Mouse (Mus musculus) fat pad, adult 2 months (tissue): Measurements from ENCODE around the gene Mucl3.

ENCODE experiments used
- DNase-seq: peaks from one replicate; pipeline ENCODE4 v3.0.0-alpha.2; 2011; ENCODE audit warnings: low read depth, low spot score; ENCODE audit errors: extremely low read depth

Gene Mucl3

GRCm38 (mm10) chr17:35635699-35636111 is 7.8 kb downstream of the Mucl3 start:
- DNase-seq, result no peak

GRCm38 (mm10) chr17:35635202-35635601 is 8.3 kb downstream of the Mucl3 start:
- DNase-seq, result no peak

GRCm38 (mm10) chr17:35633992-35634391 is 9.5 kb downstream of the Mucl3 start:
- DNase-seq, result no peak

- no peak for DNase-seq
These were observed 17.0 kb downstream of the Mucl3 start, which contains the start of gene Gm9573 for GRCm38 (mm10) chr17:35626537-35626936. Gm9573 (minus strand) TSS chr17:35626637.

GRCm38 (mm10) chr17:35617127-35617526 is 26.4 kb downstream of the Mucl3 start:
- no peak for DNase-seq

- no peak for DNase-seq
These were observed 41.6 kb downstream of the Mucl3 start for GRCm38 (mm10) chr17:35601736-35602354.

- no peak for DNase-seq
These were observed 42.2 kb downstream of the Mucl3 start, which contains the start of gene Sfta2 for GRCm38 (mm10) chr17:35601249-35601648. Sfta2 (plus strand) TSS chr17:35601549.

GRCm38 (mm10) chr17:35597399-35597798 is 46.1 kb downstream of the Mucl3 start:
- no peak for DNase-seq

GRCm38 (mm10) chr17:35594456-35594855 is 49.0 kb downstream of the Mucl3 start:
- DNase-seq, result no peak

GRCm38 (mm10) chr17:35593786-35594185 is 49.7 kb downstream of the Mucl3 start:
- no peak for DNase-seq

GRCm38 (mm10) chr17:35592131-35592530 is 51.4 kb downstream of the Mucl3 start:
- no peak for DNase-seq

GRCm38 (mm10) chr17:35591731-35592130 is 51.8 kb downstream of the Mucl3 start:
- DNase-seq, result no peak

- DNase-seq, result no peak
These were observed 52.3 kb downstream of the Mucl3 start for GRCm38 (mm10) chr17:35591219-35591578.

- DNase-seq, result no peak
These were observed 52.9 kb downstream of the Mucl3 start for GRCm38 (mm10) chr17:35590410-35591218.

- DNase-seq, result no peak
These were observed 55.1 kb downstream of the Mucl3 start for GRCm38 (mm10) chr17:35588387-35588786.

- no peak for DNase-seq
These were observed 56.2 kb downstream of the Mucl3 start for GRCm38 (mm10) chr17:35587291-35587690.
